Mouse (Mus musculus) MEL (cell line): Measurements from ENCODE around the gene Iqcj.

Experiments
- CHD2 ChIP-seq: IDR thresholded peaks from 2 replicates; pipeline ENCODE4 v1.6.1; 2011; ENCODE audit warnings: low read length, improper control_type of control experiment
- CTCF ChIP-seq, 3 experiments: IDR thresholded peaks in 2 of 3; conservative IDR thresholded peaks in 1 of 3; 2 replicates each; pipeline ENCODE4 v1.5.1; 2011 to 2012; ENCODE audit warnings: low read length in 3 of 3, low read depth in 2 of 3, mild to moderate bottlenecking in 2 of 3, improper control_type of control experiment in 1 of 3, inconsistent platforms in 1 of 3, mixed read lengths in 1 of 3, moderate library complexity in 1 of 3; ENCODE audit not compliant: control insufficient read depth in 1 of 3, insufficient read depth in 1 of 3, poor library complexity in 1 of 3, severe bottlenecking in 1 of 3
- JUND ChIP-seq: IDR thresholded peaks from 2 replicates; pipeline ENCODE4 v1.6.1; 2011; ENCODE audit warnings: low read depth, mild to moderate bottlenecking, improper control_type of control experiment, low read length
- MAX ChIP-seq: IDR thresholded peaks from 2 replicates; pipeline ENCODE4 v1.6.1; 2011; ENCODE audit warnings: low read length, improper control_type of control experiment
- MEF2A ChIP-seq: IDR thresholded peaks from 2 replicates; pipeline ENCODE4 v1.6.1; 2014; ENCODE audit warnings: low read depth, mild to moderate bottlenecking, inconsistent platforms, low read length, improper control_type of control experiment; ENCODE audit not compliant: poor library complexity, insufficient replicate concordance, severe bottlenecking; ENCODE audit errors: extremely low read depth
- POLR2A ChIP-seq, 2 experiments: IDR thresholded peaks; 2 replicates each; pipeline ENCODE4 v1.6.1; 2011 to 2012; ENCODE audit warnings: low read length in 2 of 2, mild to moderate bottlenecking in 2 of 2, control low read depth in 1 of 2, improper control_type of control experiment in 1 of 2, low read depth in 1 of 2, moderate library complexity in 1 of 2; ENCODE audit not compliant: control insufficient read depth in 1 of 2, insufficient read depth in 1 of 2, poor library complexity in 1 of 2
- UBTF ChIP-seq: IDR thresholded peaks from 2 replicates; pipeline ENCODE4 v1.6.1; 2012; ENCODE audit warnings: low read depth, mild to moderate bottlenecking, inconsistent platforms, low read length, improper control_type of control experiment, moderate library complexity, borderline replicate concordance; ENCODE audit not compliant: insufficient read depth
- USF1 ChIP-seq: IDR thresholded peaks from 2 replicates; pipeline ENCODE4 v1.6.1; 2014; ENCODE audit warnings: low read depth, mild to moderate bottlenecking, inconsistent platforms, low read length, improper control_type of control experiment, moderate library complexity
- ZNF384 ChIP-seq: IDR thresholded peaks from 2 replicates; pipeline ENCODE4 v1.6.1; 2012; ENCODE audit warnings: low read depth, mild to moderate bottlenecking, inconsistent platforms, low read length, improper control_type of control experiment

DNA sequence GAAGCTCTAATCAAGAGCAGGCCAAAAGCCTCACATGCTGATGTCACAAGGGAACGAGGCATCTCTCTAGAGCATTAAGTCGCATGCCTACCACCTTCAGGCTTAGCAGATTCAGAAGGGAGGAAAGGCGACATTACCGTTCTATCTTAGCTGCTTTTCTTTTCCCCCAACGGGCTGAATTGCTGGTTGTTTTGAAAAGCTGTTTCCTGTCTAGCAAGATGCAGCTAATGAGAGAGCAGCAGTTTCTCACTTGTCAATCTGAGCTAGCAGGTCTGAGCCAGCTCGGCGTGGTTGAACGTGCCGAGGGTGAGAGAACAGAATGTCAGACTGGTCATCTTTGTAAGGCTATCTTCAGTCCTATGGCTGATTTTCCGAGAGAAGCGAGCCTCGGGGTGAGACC is 91.3 kb downstream of the Iqcj start:
- TF ChIP-seq CTCF (IDR thresholded peaks at IDR 0.05 in 2 of 3, conservative IDR thresholded peaks at IDR 0.05 in 1 of 3; ENCODE audit: control insufficient read depth in 1 of 3, insufficient read depth in 1 of 3, low read depth in 2 of 3, low read length in 3 of 3, poor library complexity in 1 of 3, severe bottlenecking in 1 of 3) (no peak), MAX (no peak), POLR2A (IDR thresholded peaks at IDR 0.05; ENCODE audit: control insufficient read depth in 1 of 2, insufficient read depth in 1 of 2, low read depth in 1 of 2, low read length in 2 of 2, poor library complexity in 1 of 2) (no peak), USF1 (no peak), CHD2 (no peak), JUND (no peak), MEF2A (no peak), UBTF (no peak), ZNF384 (no peak)
